Comparison of ENCODE assay signal across 38 mouse cellular contexts in genomic region chr9:38423801-38424200, GRCm38 (mm10). TPM values are rescaled to one million over a fixed set of nuclear protein-coding genes. Genes with fewer than 3 reads are reported as not detected.
"Had no signal": no experiment of that assay in that cellular context is flagged by ENCODE, and none has a peak within 500 bp of the region (broad histone marks: within the 10 kb centered on the region; RNA-seq: fewer than 3 reads in every experiment).

No protein-coding gene starts in this region.

- H3K9ac ChIP-seq: heart, embryonic 13.5 days; heart, embryonic 15.5 days; hindbrain, embryonic 13.5 days; hindbrain, embryonic 15.5 days; limb, embryonic 12.5 days; liver, embryonic 13.5 days; liver, embryonic 15.5 days had no signal

- DNase-seq: gastrocnemius, adult 2 months; gastrocnemius, postnatal 10 days; gastrocnemius, postnatal 25 days; heart, adult 11 months; heart, adult 2 months; heart, postnatal 36 days; kidney, adult 18-20 months; kidney, adult 8-10 months; kidney, postnatal 10 days; kidney, postnatal 25 days; kidney, postnatal 4 days; liver; liver, embryonic 13.5 days had no signal

- H3K4me3 ChIP-seq: gastrocnemius, adult 2 months; heart, adult 2 months; heart, embryonic 13.5 days; heart, embryonic 15.5 days; hindbrain, embryonic 13.5 days; hindbrain, embryonic 15.5 days; layer of hippocampus, adult 2 months; left cerebral cortex, adult 2 months; limb, embryonic 10.5 days; limb, embryonic 12.5 days; liver, embryonic 13.5 days; liver, embryonic 15.5 days had no signal

- ATAC-seq: hindbrain, postnatal 0 days; intestine, embryonic 16.5 days had no signal

- H3K27ac ChIP-seq: gastrocnemius, adult 2 months; heart, adult 2 months; heart, embryonic 13.5 days; heart, embryonic 15.5 days; hindbrain, embryonic 13.5 days; hindbrain, embryonic 15.5 days; hindbrain, postnatal 0 days; layer of hippocampus, adult 2 months; left cerebral cortex, adult 2 months; limb, embryonic 10.5 days; limb, embryonic 12.5 days; liver, embryonic 13.5 days; liver, embryonic 15.5 days had no signal

- H3K9me3 ChIP-seq: heart, embryonic 15.5 days; hindbrain, embryonic 13.5 days; hindbrain, embryonic 15.5 days; limb, embryonic 10.5 days; limb, embryonic 12.5 days; liver, embryonic 13.5 days; liver, embryonic 15.5 days had no signal

- H3K4me1 ChIP-seq: heart, embryonic 13.5 days; heart, embryonic 15.5 days; hindbrain, embryonic 13.5 days; hindbrain, embryonic 15.5 days; limb, embryonic 10.5 days; limb, embryonic 12.5 days; liver, embryonic 13.5 days; liver, embryonic 15.5 days had no signal

- H3K27me3 ChIP-seq: heart, embryonic 13.5 days; heart, embryonic 15.5 days; hindbrain, embryonic 13.5 days; hindbrain, embryonic 15.5 days; limb, embryonic 12.5 days; liver, embryonic 13.5 days; liver, embryonic 15.5 days had no signal

- H3K36me3 ChIP-seq: heart, embryonic 13.5 days; heart, embryonic 15.5 days; hindbrain, embryonic 13.5 days; hindbrain, embryonic 15.5 days; limb, embryonic 10.5 days; limb, embryonic 12.5 days; liver, embryonic 13.5 days; liver, embryonic 15.5 days had no signal

RNA-seq across cellular contexts. Expression of gene Olfr901, which starts 5.5 kb away (rescaled TPM):
- total RNA-seq: gastrocnemius, adult 2 months; gastrocnemius, postnatal 10 days; gastrocnemius, postnatal 25 days; gastrocnemius, postnatal 4 days; heart, adult 2 months; heart, postnatal 36 days; hematopoietic stem cell, adult 5-6 weeks; hindbrain, postnatal 0 days; layer of hippocampus, adult 2 months; layer of hippocampus, postnatal 10 days; layer of hippocampus, postnatal 25 days; left cerebral cortex, adult 2 months; left cerebral cortex, postnatal 14 days; left cerebral cortex, postnatal 36 days had no signal
- polyA plus RNA-seq: heart, adult 2 months; heart, embryonic 11.5 days; heart, embryonic 13.5 days; heart, embryonic 15.5 days; heart, postnatal 0 days; hindbrain, embryonic 11.5 days; hindbrain, embryonic 13.5 days; hindbrain, embryonic 15.5 days; hindbrain, postnatal 0 days; intestine, embryonic 14.5 days; intestine, embryonic 16.5 days; kidney, embryonic 14.5 days; kidney, embryonic 16.5 days; limb, embryonic 10.5 days; limb, embryonic 12.5 days; limb, embryonic 14.5 days; liver, embryonic 11.5 days; liver, embryonic 13.5 days; liver, embryonic 15.5 days had no signal

RNA-seq across cellular contexts. Expression of gene Olfr147, which starts 22.3 kb away (rescaled TPM):
- total RNA-seq: gastrocnemius, adult 2 months; gastrocnemius, postnatal 10 days; gastrocnemius, postnatal 25 days; gastrocnemius, postnatal 4 days; heart, adult 2 months; heart, postnatal 36 days; hematopoietic stem cell, adult 5-6 weeks; hindbrain, postnatal 0 days; layer of hippocampus, adult 2 months; layer of hippocampus, postnatal 10 days; layer of hippocampus, postnatal 25 days; left cerebral cortex, adult 2 months; left cerebral cortex, postnatal 14 days; left cerebral cortex, postnatal 36 days had no signal
- polyA plus RNA-seq: heart, adult 2 months; heart, embryonic 11.5 days; heart, embryonic 13.5 days; heart, embryonic 15.5 days; heart, postnatal 0 days; hindbrain, embryonic 11.5 days; hindbrain, embryonic 13.5 days; hindbrain, embryonic 15.5 days; hindbrain, postnatal 0 days; intestine, embryonic 14.5 days; intestine, embryonic 16.5 days; kidney, embryonic 14.5 days; kidney, embryonic 16.5 days; limb, embryonic 10.5 days; limb, embryonic 12.5 days; limb, embryonic 14.5 days; liver, embryonic 11.5 days; liver, embryonic 13.5 days; liver, embryonic 15.5 days had no signal

RNA-seq across cellular contexts. Expression of gene Olfr902, which starts 23.7 kb away (rescaled TPM):
- total RNA-seq: gastrocnemius, adult 2 months; gastrocnemius, postnatal 10 days; gastrocnemius, postnatal 25 days; gastrocnemius, postnatal 4 days; heart, adult 2 months; heart, postnatal 36 days; hematopoietic stem cell, adult 5-6 weeks; hindbrain, postnatal 0 days; layer of hippocampus, adult 2 months; layer of hippocampus, postnatal 10 days; layer of hippocampus, postnatal 25 days; left cerebral cortex, adult 2 months; left cerebral cortex, postnatal 14 days; left cerebral cortex, postnatal 36 days had no signal
- polyA plus RNA-seq: heart, adult 2 months; heart, embryonic 11.5 days; heart, embryonic 13.5 days; heart, embryonic 15.5 days; heart, postnatal 0 days; hindbrain, embryonic 11.5 days; hindbrain, embryonic 13.5 days; hindbrain, embryonic 15.5 days; hindbrain, postnatal 0 days; intestine, embryonic 14.5 days; intestine, embryonic 16.5 days; kidney, embryonic 14.5 days; kidney, embryonic 16.5 days; limb, embryonic 10.5 days; limb, embryonic 12.5 days; limb, embryonic 14.5 days; liver, embryonic 11.5 days; liver, embryonic 13.5 days; liver, embryonic 15.5 days had no signal

RNA-seq across cellular contexts. Expression of gene Olfr904, which starts 39.1 kb away (rescaled TPM):
- total RNA-seq: gastrocnemius, adult 2 months; gastrocnemius, postnatal 10 days; gastrocnemius, postnatal 25 days; gastrocnemius, postnatal 4 days; heart, adult 2 months; heart, postnatal 36 days; hematopoietic stem cell, adult 5-6 weeks; hindbrain, postnatal 0 days; layer of hippocampus, adult 2 months; layer of hippocampus, postnatal 10 days; layer of hippocampus, postnatal 25 days; left cerebral cortex, adult 2 months; left cerebral cortex, postnatal 14 days; left cerebral cortex, postnatal 36 days had no signal
- polyA plus RNA-seq: heart, adult 2 months; heart, embryonic 11.5 days; heart, embryonic 13.5 days; heart, embryonic 15.5 days; heart, postnatal 0 days; hindbrain, embryonic 11.5 days; hindbrain, embryonic 13.5 days; hindbrain, embryonic 15.5 days; hindbrain, postnatal 0 days; intestine, embryonic 14.5 days; intestine, embryonic 16.5 days; kidney, embryonic 14.5 days; kidney, embryonic 16.5 days; limb, embryonic 10.5 days; limb, embryonic 12.5 days; limb, embryonic 14.5 days; liver, embryonic 11.5 days; liver, embryonic 13.5 days; liver, embryonic 15.5 days had no signal

RNA-seq across cellular contexts. Expression of gene Olfr251, which starts 46.9 kb away (rescaled TPM):
- total RNA-seq: gastrocnemius, adult 2 months; gastrocnemius, postnatal 10 days; gastrocnemius, postnatal 25 days; gastrocnemius, postnatal 4 days; heart, adult 2 months; heart, postnatal 36 days; hematopoietic stem cell, adult 5-6 weeks; hindbrain, postnatal 0 days; layer of hippocampus, adult 2 months; layer of hippocampus, postnatal 10 days; layer of hippocampus, postnatal 25 days; left cerebral cortex, adult 2 months; left cerebral cortex, postnatal 14 days; left cerebral cortex, postnatal 36 days had no signal
- polyA plus RNA-seq: heart, adult 2 months; heart, embryonic 11.5 days; heart, embryonic 13.5 days; heart, embryonic 15.5 days; heart, postnatal 0 days; hindbrain, embryonic 11.5 days; hindbrain, embryonic 13.5 days; hindbrain, embryonic 15.5 days; hindbrain, postnatal 0 days; intestine, embryonic 14.5 days; intestine, embryonic 16.5 days; kidney, embryonic 14.5 days; kidney, embryonic 16.5 days; limb, embryonic 10.5 days; limb, embryonic 12.5 days; limb, embryonic 14.5 days; liver, embryonic 11.5 days; liver, embryonic 13.5 days; liver, embryonic 15.5 days had no signal
